Mouse (Mus musculus) MEL-GATA-1-ER (cell line): Measurements from ENCODE around the gene Rpl36a-ps1.

Experiments used
- DNase-seq: peaks from one replicate; pipeline ENCODE4 v3.0.0-alpha.2; 2012; ENCODE audit warnings: low read depth; ENCODE audit errors: extremely low read depth

Gene Rpl36a-ps1

GRCm38 (mm10) chr14:98952441-98952840 is 41.7 kb downstream of the Rpl36a-ps1 start:
- DNase-seq, result no peak

GRCm38 (mm10) chr14:98951626-98952290 is 42.4 kb downstream of the Rpl36a-ps1 start:
- DNase-seq, result no peak
